Mouse (Mus musculus): ENCODE results near the gene Elane. TPM values are rescaled to one million over a fixed set of nuclear protein-coding genes. Genes with fewer than 3 reads are reported as not detected.

Elane gene
- polyA plus RNA-seq, 1 experiment from 2014 or later: not detected

- Histone ChIP-seq H3K27me3 (ENCODE audit: control insufficient read depth, insufficient read depth, low read depth, low read length) (no peaks in the 10 kb centered on the region), H3K27ac (ENCODE audit: low read length) (peak overlapping the region; percentile 96), H3K9me3 (replicated peaks; ENCODE audit: control insufficient read depth, low read length, poor library complexity, severe bottlenecking) (no peaks in the 10 kb centered on the region), H3K36me3 (ENCODE audit: control insufficient read depth, insufficient read depth, low read length) (no peaks in the 10 kb centered on the region), H3K9ac (ENCODE audit: low read depth, low read length) (peak overlapping the region; percentile 86), H3K4me1 (ENCODE audit: control insufficient read depth, insufficient read depth, low read length) (peaks cover 34% of the 10 kb centered on the region), H3K4me3 (ENCODE audit: low read depth, low read length) (no peak overlapping the region), H3K4me2 (ENCODE audit: low read length) (peak overlapping the region; percentile 91; the same call in 1 of the 2 replicates)
- 79% methylated on average over 3 of the region's 3 CpGs for WGBS
- ATAC-seq: no peak
These were observed 34.4 kb upstream of the Elane start for GRCm38 (mm10) chr10:79851653-79852052.

GRCm38 (mm10) chr10:79852107-79852789 lies 33.8 kb upstream of the Elane start:
- Histone ChIP-seq H3K9me3 (replicated peaks; ENCODE audit: control insufficient read depth, low read length, poor library complexity, severe bottlenecking) (no peaks in the 10 kb centered on the region), H3K27ac (ENCODE audit: low read length) (peak overlapping the region; percentile 96), H3K9ac (ENCODE audit: low read depth, low read length) (peak overlapping the region; percentile 86), H3K36me3 (ENCODE audit: control insufficient read depth, insufficient read depth, low read length) (no peaks in the 10 kb centered on the region), H3K27me3 (ENCODE audit: control insufficient read depth, insufficient read depth, low read depth, low read length) (no peaks in the 10 kb centered on the region), H3K4me3 (ENCODE audit: low read depth, low read length) (peak overlapping the region; percentile 83; the same call in 1 of the 2 replicates), H3K4me1 (ENCODE audit: control insufficient read depth, insufficient read depth, low read length) (peaks cover 40% of the 10 kb centered on the region), H3K4me2 (ENCODE audit: low read length) (peak overlapping the region; percentile 91)
- WGBS: 58% methylated on average over 9 of the region's 9 CpGs
- no peak for ATAC-seq

GRCm38 (mm10) chr10:79852827-79853226 lies 33.2 kb upstream of the Elane start:
- peak overlapping the region; percentile 96 for H3K27ac ChIP-seq (ENCODE audit: low read length)
- H3K4me1 ChIP-seq (ENCODE audit: control insufficient read depth, insufficient read depth, low read length): peaks cover 46% of the 10 kb centered on the region
- H3K4me2 ChIP-seq (ENCODE audit: low read length): peak overlapping the region; percentile 91
- 12% methylated on average over 8 of the region's 8 CpGs for WGBS
- H3K9ac ChIP-seq (ENCODE audit: low read depth, low read length): peak overlapping the region; percentile 86
- peak overlapping the region; percentile 83 for H3K4me3 ChIP-seq (ENCODE audit: low read depth, low read length)
- H3K27me3 ChIP-seq (ENCODE audit: control insufficient read depth, insufficient read depth, low read depth, low read length): no peaks in the 10 kb centered on the region
- H3K9me3 ChIP-seq (replicated peaks; ENCODE audit: control insufficient read depth, low read length, poor library complexity, severe bottlenecking): no peaks in the 10 kb centered on the region
- no peak for ATAC-seq
- H3K36me3 ChIP-seq (ENCODE audit: control insufficient read depth, insufficient read depth, low read length): no peaks in the 10 kb centered on the region

GRCm38 (mm10) chr10:79853392-79853791 lies 32.7 kb upstream of the Elane start:
- Histone ChIP-seq H3K4me3 (ENCODE audit: low read depth, low read length) (peak overlapping the region; percentile 83), H3K27ac (ENCODE audit: low read length) (peak overlapping the region; percentile 96), H3K9me3 (replicated peaks; ENCODE audit: control insufficient read depth, low read length, poor library complexity, severe bottlenecking) (no peaks in the 10 kb centered on the region), H3K9ac (ENCODE audit: low read depth, low read length) (peak overlapping the region; percentile 86), H3K27me3 (ENCODE audit: control insufficient read depth, insufficient read depth, low read depth, low read length) (no peaks in the 10 kb centered on the region), H3K36me3 (ENCODE audit: control insufficient read depth, insufficient read depth, low read length) (no peaks in the 10 kb centered on the region), H3K4me2 (ENCODE audit: low read length) (peak overlapping the region; percentile 91), H3K4me1 (ENCODE audit: control insufficient read depth, insufficient read depth, low read length) (peaks cover 52% of the 10 kb centered on the region)
- WGBS: 2% methylated on average over 15 of the region's 15 CpGs
- ATAC-seq: peak; percentile 16; the same call in 1 of the 2 replicates

- Histone ChIP-seq H3K9ac (ENCODE audit: low read depth, low read length) (peak within 1 kb of the TSS; percentile 95), H3K4me3 (ENCODE audit: low read depth, low read length) (peak within 1 kb of the TSS; percentile 83), H3K4me2 (ENCODE audit: low read length) (peak within 1 kb of the TSS; percentile 98), H3K27ac (ENCODE audit: low read length) (peak within 1 kb of the TSS; percentile 100), H3K9me3 (replicated peaks; ENCODE audit: control insufficient read depth, low read length, poor library complexity, severe bottlenecking) (no peaks in the 10 kb centered on the region), H3K4me1 (ENCODE audit: control insufficient read depth, insufficient read depth, low read length) (peaks cover 55% of the 10 kb centered on the region), H3K27me3 (ENCODE audit: control insufficient read depth, insufficient read depth, low read depth, low read length) (no peaks in the 10 kb centered on the region), H3K36me3 (ENCODE audit: control insufficient read depth, insufficient read depth, low read length) (peaks cover under 1% of the 10 kb centered on the region)
- ATAC-seq: peak; percentile 95
- WGBS: under 1% methylated on average over 75 of the region's 75 CpGs
These were observed 31.9 kb upstream of the Elane start, which contains the start of gene Ptbp1 for GRCm38 (mm10) chr10:79853860-79854795. Gene Ptbp1 (plus strand): TSS chr10:79854427.

GRCm38 (mm10) chr10:79854801-79855541 lies 31.1 kb upstream of the Elane start:
- no peaks in the 10 kb centered on the region for H3K27me3 ChIP-seq (ENCODE audit: control insufficient read depth, insufficient read depth, low read depth, low read length)
- H3K27ac ChIP-seq (ENCODE audit: low read length): peak overlapping the region; percentile 100
- peaks cover 55% of the 10 kb centered on the region for H3K4me1 ChIP-seq (ENCODE audit: control insufficient read depth, insufficient read depth, low read length)
- peak overlapping the region; percentile 83 for H3K4me3 ChIP-seq (ENCODE audit: low read depth, low read length)
- H3K9me3 ChIP-seq (replicated peaks; ENCODE audit: control insufficient read depth, low read length, poor library complexity, severe bottlenecking): no peaks in the 10 kb centered on the region
- under 1% methylated on average over 76 of the region's 83 CpGs for WGBS
- H3K36me3 ChIP-seq (ENCODE audit: control insufficient read depth, insufficient read depth, low read length): peaks cover 9% of the 10 kb centered on the region
- H3K9ac ChIP-seq (ENCODE audit: low read depth, low read length): peak overlapping the region; percentile 95
- peak overlapping the region; percentile 98 for H3K4me2 ChIP-seq (ENCODE audit: low read length)
- peak; percentile 44 for ATAC-seq

GRCm38 (mm10) chr10:79855558-79856184 lies 30.4 kb upstream of the Elane start:
- no peaks in the 10 kb centered on the region for H3K27me3 ChIP-seq (ENCODE audit: control insufficient read depth, insufficient read depth, low read depth, low read length)
- no peaks in the 10 kb centered on the region for H3K9me3 ChIP-seq (replicated peaks; ENCODE audit: control insufficient read depth, low read length, poor library complexity, severe bottlenecking)
- H3K36me3 ChIP-seq (ENCODE audit: control insufficient read depth, insufficient read depth, low read length): peaks cover 16% of the 10 kb centered on the region
- H3K4me3 ChIP-seq (ENCODE audit: low read depth, low read length): peak overlapping the region; percentile 83
- peak overlapping the region; percentile 95 for H3K9ac ChIP-seq (ENCODE audit: low read depth, low read length)
- peaks cover 55% of the 10 kb centered on the region for H3K4me1 ChIP-seq (ENCODE audit: control insufficient read depth, insufficient read depth, low read length)
- H3K4me2 ChIP-seq (ENCODE audit: low read length): peak overlapping the region; percentile 98
- ATAC-seq: no peak
- WGBS: 4% methylated on average over 10 of the region's 10 CpGs
- peak overlapping the region; percentile 100 for H3K27ac ChIP-seq (ENCODE audit: low read length)

GRCm38 (mm10) chr10:79856280-79856679 lies 29.8 kb upstream of the Elane start:
- peaks cover 22% of the 10 kb centered on the region for H3K36me3 ChIP-seq (ENCODE audit: control insufficient read depth, insufficient read depth, low read length)
- H3K4me3 ChIP-seq (ENCODE audit: low read depth, low read length): peak overlapping the region; percentile 83
- peak overlapping the region; percentile 95 for H3K9ac ChIP-seq (ENCODE audit: low read depth, low read length)
- H3K4me2 ChIP-seq (ENCODE audit: low read length): peak overlapping the region; percentile 98
- WGBS: 42% methylated on average over 6 of the region's 6 CpGs
- ATAC-seq: no peak
- no peaks in the 10 kb centered on the region for H3K9me3 ChIP-seq (replicated peaks; ENCODE audit: control insufficient read depth, low read length, poor library complexity, severe bottlenecking)
- no peaks in the 10 kb centered on the region for H3K27me3 ChIP-seq (ENCODE audit: control insufficient read depth, insufficient read depth, low read depth, low read length)
- peaks cover 53% of the 10 kb centered on the region for H3K4me1 ChIP-seq (ENCODE audit: control insufficient read depth, insufficient read depth, low read length)
- H3K27ac ChIP-seq (ENCODE audit: low read length): no peak overlapping the region

Measured in midbrain, embryonic 16.5 days (tissue).